Mouse (Mus musculus): ENCODE measurements at regions not wholly inside any gene's neighbourhood (a gene's known extent, or its start where the extent isn't known, plus 50 kb on each side); places are given as distances from the start of the nearest gene placed in this dataset.

DNA sequence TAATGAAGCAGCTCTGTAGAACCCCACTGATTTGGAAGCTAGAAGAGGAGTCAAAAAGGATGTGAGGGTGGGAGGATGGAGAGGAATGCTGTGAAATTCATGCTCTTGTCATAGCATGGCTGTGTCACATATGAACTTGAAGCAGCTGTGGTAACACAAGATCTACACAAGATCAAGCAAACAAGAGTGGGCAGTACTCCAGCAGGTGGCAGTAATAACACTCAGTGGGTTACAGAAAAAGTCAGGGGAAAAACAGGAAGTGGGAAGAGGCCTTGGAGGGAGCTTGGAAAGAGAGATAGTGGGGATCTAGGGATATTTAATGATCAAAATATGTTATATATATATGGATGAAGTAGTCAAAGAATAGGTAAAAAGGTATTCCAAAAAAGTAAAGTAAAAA is 582.5 kb downstream of the 1700064H15Rik start:
- Histone ChIP-seq H3K4me3 (no peak overlapping the region), H3K9me3 (peaks cover 3% of the 10 kb centered on the region; the same call in 1 of the 2 replicates), H3K4me1 (no peaks in the 10 kb centered on the region), H3K27me3 (replicated peaks) (no peaks in the 10 kb centered on the region), H3K9ac (no peak overlapping the region), H3K4me2 (replicated peaks) (no peak overlapping the region), H3K27ac (no peak overlapping the region), H3K36me3 (no peaks in the 10 kb centered on the region)
- ATAC-seq (ENCODE audit: low FRiP score, low read depth), result no peak

DNA sequence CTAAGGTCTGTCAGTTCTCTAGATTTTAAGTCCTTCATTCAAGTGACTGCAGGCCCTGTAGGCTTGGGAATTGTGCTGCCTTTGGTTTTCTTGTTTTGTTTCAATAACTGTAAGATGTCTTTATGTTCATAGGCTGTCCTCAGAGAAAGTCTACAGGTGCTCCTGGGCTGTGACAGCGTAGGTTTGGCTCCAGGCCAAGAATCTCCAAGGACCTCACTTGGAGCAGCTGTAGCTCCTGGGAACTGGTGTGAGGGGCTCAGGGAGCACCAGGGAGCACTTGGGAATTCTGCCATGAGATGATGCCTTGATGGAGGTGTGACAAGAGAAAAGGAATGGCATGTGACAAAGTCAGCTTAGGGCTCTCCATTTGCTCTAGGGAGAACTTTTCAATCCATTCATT is 581.9 kb downstream of the 1700064H15Rik start:
- peaks cover 3% of the 10 kb centered on the region; the same call in 1 of the 2 replicates for H3K9me3 ChIP-seq
- H3K4me1 ChIP-seq, result no peaks in the 10 kb centered on the region
- no peaks in the 10 kb centered on the region for H3K36me3 ChIP-seq
- no peak overlapping the region for H3K4me3 ChIP-seq
- no peak overlapping the region for H3K4me2 ChIP-seq (replicated peaks)
- WGBS, result 76% methylated on average over 1 of the region's 1 CpGs
- H3K9ac ChIP-seq, result no peak overlapping the region
- no peaks in the 10 kb centered on the region for H3K27me3 ChIP-seq (replicated peaks)
- no peak overlapping the region for H3K27ac ChIP-seq
- no peak for ATAC-seq (ENCODE audit: low FRiP score, low read depth)

DNA sequence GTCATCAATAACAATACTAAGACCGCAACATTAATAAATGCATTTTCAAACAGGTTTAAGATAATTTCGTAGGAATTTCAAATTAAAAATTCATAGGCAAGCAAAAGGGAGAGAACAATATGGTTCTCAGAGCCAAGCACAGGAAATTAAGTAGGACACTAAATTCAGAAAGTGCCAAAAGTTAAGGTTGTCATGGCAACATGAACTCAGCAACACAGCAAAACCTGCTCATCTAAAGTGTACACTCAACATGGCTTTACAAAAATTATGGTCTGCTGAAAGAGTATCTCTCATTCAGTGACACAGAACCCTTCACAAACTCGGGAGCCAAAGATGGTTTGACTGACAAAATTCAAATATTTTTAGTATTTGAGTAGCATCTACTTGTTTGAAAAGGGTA is 572.5 kb downstream of the 1700064H15Rik start:
- no peak overlapping the region for H3K4me3 ChIP-seq
- no peak overlapping the region for H3K27ac ChIP-seq
- no peaks in the 10 kb centered on the region for H3K36me3 ChIP-seq
- ATAC-seq (ENCODE audit: low FRiP score, low read depth), result no peak
- peaks cover 4% of the 10 kb centered on the region; the same call in 1 of the 2 replicates for H3K4me1 ChIP-seq
- H3K27me3 ChIP-seq (replicated peaks), result no peaks in the 10 kb centered on the region
- WGBS, result 76% methylated on average over 3 of the region's 3 CpGs
- H3K9me3 ChIP-seq, result no peaks in the 10 kb centered on the region
- no peak overlapping the region for H3K9ac ChIP-seq
- H3K4me2 ChIP-seq (replicated peaks), result no peak overlapping the region

DNA sequence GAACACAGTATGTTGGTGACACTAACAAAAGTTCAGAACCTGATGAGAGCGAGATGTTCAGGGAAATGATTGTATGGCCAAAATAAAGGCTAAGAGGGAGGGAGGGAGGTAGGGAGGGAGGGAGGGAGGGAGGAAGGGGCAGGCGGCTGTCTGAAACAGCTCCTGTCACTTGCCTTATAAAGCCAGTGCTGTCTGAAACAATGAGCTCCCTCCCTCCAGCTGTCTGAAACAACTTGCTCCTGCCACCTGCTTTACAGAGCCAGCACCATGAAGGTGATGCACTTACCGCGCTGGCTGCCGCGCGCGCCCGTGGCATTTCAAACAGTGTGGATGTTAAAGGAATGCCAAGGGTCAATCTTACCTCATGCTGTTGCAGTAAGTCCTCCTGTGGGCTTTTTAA is 571.9 kb downstream of the 1700064H15Rik start:
- Histone ChIP-seq H3K9me3 (no peaks in the 10 kb centered on the region), H3K4me1 (peaks cover 4% of the 10 kb centered on the region; the same call in 1 of the 2 replicates), H3K36me3 (no peaks in the 10 kb centered on the region), H3K27me3 (replicated peaks) (no peaks in the 10 kb centered on the region), H3K4me3 (no peak overlapping the region), H3K27ac (no peak overlapping the region), H3K9ac (no peak overlapping the region), H3K4me2 (replicated peaks) (0 out of 2 replicates have a peak overlapping the region, but pooled peaks have one; percentile 9)
- no peak for ATAC-seq (ENCODE audit: low FRiP score, low read depth)
- WGBS, result 9% methylated on average over 9 of the region's 9 CpGs

DNA sequence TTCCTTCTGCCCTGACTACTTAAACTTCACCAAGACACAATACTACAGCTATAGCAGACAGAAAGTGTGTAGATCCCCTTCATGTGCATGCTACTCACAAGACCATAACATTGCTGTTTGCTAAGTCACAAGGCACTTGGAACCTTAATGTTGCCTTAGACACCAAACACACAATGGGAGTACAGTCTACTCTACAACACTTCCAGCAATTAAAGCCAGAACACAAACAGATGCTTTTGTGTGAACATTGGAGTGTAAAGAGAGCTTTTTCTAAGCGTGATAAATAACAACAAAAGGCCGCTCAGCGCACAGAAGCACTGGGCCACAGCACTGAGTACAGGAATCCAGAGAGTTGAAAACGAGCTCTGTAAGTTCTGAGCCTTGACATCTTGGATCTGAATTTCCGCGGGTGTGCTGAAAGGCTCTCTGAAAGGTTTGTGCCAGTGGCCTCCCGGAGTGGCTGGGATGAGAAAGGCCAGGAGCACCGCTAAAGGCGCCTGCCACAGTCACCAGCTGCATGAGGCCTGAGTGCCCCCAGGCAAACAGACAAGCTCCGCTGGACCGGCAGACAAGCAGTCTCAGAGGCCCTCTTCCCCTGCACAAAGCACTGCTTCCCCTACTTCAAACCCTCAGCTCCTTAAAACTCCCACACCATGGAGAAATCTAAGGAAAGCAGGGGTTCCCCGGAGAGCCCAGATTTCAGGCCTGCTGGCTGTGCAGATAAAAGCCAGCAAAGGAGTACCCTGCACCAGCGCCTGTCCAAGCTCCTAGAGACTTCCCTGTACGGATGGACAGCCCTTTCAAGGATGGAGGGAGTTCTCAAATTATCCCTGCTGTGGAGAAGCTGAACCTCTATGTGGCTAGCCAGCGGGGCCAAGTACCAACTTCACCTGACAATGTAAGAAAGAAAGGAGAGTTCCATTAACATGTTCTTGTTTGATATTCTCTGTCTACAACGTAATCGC is 568.3 kb downstream of the 1700064H15Rik start:
- H3K4me1 ChIP-seq, result peaks cover 4% of the 10 kb centered on the region; the same call in 1 of the 2 replicates
- H3K36me3 ChIP-seq, result no peaks in the 10 kb centered on the region
- H3K4me2 ChIP-seq (replicated peaks), result no peak overlapping the region; the same call in 1 of the 2 replicates
- no peak overlapping the region for H3K9ac ChIP-seq
- H3K27ac ChIP-seq, result no peak overlapping the region
- H3K4me3 ChIP-seq, result no peak overlapping the region
- no peaks in the 10 kb centered on the region for H3K27me3 ChIP-seq (replicated peaks)
- WGBS, result 29% methylated on average over 17 of the region's 17 CpGs
- ATAC-seq (ENCODE audit: low FRiP score, low read depth), result peak; percentile 68
- no peaks in the 10 kb centered on the region for H3K9me3 ChIP-seq

DNA sequence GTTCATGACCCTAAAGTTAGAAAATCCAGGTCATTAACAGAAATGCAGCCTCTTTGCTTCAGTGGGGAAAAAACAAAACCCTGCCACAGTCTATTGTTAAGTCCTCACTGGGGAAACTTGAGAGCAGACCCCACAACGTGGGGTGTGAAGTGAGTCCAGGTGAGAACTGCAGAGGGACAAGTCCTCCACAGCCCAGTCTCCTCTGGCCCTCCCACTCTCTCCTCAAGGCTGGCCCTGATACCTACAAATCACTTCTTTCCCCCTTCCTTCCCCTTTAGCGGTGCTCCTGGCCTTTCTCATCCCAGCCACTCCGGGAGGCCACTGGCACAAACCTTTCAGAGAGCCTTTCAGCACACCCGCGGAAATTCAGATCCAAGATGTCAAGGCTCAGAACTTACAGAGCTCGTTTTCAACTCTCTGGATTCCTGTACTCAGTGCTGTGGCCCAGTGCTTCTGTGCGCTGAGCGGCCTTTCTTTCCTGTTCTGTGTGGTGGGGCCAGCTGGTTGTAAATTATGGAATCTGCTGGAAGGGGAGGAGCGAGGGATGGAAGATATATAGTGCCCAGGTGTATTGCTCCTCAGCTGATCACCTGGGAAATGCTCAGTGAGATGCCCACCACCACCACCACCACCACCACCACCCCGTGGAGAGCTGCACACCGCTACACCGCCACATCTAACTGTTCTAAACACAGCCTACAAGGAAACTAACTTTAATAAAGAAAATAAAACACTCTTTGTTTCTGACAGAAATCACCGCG is 566.8 kb downstream of the 1700064H15Rik start:
- Histone ChIP-seq H3K9me3 (no peaks in the 10 kb centered on the region), H3K4me1 (peaks cover 4% of the 10 kb centered on the region; the same call in 1 of the 2 replicates), H3K36me3 (no peaks in the 10 kb centered on the region), H3K4me2 (replicated peaks) (no peak overlapping the region), H3K27me3 (replicated peaks) (no peaks in the 10 kb centered on the region), H3K27ac (no peak overlapping the region), H3K4me3 (no peak overlapping the region), H3K9ac (no peak overlapping the region)
- WGBS, result 37% methylated on average over 14 of the region's 14 CpGs
- peak; percentile 73 for ATAC-seq (ENCODE audit: low FRiP score, low read depth)

DNA sequence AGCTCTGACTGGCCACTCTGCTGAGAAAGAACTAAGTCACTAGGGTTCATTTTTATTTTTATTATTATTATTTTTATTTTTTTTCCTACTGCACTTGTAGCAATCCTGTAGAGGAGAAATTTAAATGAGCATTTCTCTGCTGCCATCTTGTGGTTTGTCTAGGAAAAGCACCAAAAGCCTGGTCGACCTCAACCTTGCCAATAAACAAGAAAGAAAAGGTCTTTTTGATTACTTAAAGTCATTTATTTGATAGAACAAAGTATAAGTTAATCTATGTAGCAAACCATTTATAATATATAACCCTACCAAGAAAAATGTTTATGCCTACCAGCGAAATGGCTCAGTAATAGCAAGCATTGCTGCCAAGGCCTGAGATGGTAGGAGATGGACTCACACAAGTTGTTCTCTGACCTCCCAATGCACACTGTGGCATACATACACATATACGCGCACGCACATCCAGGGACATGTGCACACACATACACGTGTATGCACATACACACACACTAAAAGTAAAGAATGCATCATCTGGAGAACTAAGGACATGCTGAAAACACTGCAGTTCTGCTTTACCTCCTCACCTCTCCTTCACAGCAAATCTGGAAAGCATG is 566.1 kb downstream of the 1700064H15Rik start:
- Histone ChIP-seq H3K27me3 (replicated peaks) (no peaks in the 10 kb centered on the region), H3K4me2 (replicated peaks) (no peak overlapping the region), H3K9ac (no peak overlapping the region), H3K36me3 (no peaks in the 10 kb centered on the region), H3K4me1 (peaks cover 4% of the 10 kb centered on the region; the same call in 1 of the 2 replicates), H3K27ac (no peak overlapping the region), H3K4me3 (no peak overlapping the region), H3K9me3 (no peaks in the 10 kb centered on the region)
- WGBS, result 33% methylated on average over 6 of the region's 6 CpGs
- ATAC-seq (ENCODE audit: low FRiP score, low read depth), result peak; percentile 34; the same call in 1 of the 2 replicates

DNA sequence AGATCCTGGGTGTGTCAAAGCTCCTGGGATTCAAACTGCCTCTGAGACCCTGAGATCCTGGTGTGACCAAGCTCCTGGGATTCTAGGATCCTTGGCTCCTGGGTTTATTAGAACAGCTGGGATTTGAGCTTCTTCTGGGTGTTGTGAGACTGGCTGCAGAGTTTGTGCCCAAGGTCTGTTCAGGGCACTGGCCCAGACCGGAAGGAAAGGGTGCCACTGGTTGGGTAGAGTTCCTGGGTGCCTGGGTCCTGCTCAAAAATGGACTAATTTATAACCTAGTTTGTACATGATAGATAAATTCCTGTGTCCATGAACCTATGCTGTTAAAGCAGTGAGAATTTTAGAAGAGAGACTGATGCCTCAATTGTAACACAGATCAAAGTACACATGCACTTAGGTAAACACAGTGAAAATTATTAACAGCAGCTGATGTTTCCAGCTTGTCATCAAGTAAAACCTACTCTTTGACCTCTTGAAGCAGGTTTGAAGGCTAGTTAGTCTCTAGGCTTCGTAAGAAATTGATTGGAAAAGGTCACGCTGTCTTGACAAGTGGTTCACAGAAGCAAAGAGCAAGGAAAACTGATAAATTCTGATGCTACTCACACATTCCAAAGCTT is 561.2 kb downstream of the 1700064H15Rik start:
- Histone ChIP-seq H3K27ac (no peak overlapping the region), H3K4me3 (no peak overlapping the region), H3K9ac (no peak overlapping the region), H3K36me3 (no peaks in the 10 kb centered on the region), H3K27me3 (replicated peaks) (no peaks in the 10 kb centered on the region), H3K4me2 (replicated peaks) (no peak overlapping the region), H3K4me1 (no peaks in the 10 kb centered on the region), H3K9me3 (no peaks in the 10 kb centered on the region)
- WGBS, result 85% methylated on average over 3 of the region's 3 CpGs
- ATAC-seq (ENCODE audit: low FRiP score, low read depth), result no peak

Measured in neural tube, embryonic 12.5 days (tissue).